Mouse (Mus musculus) kidney, postnatal 4 days (tissue): ENCODE measurements around the gene Muc3a.

Experiments used
- DNase-seq, 2 experiments: peaks; one replicate each; pipeline ENCODE4 v3.0.0; 2021; ENCODE audit warnings: mixed read lengths in 2 of 2

Muc3a gene

GRCm38 (mm10) chr5:137212289-137212688 lies at the start of gene Muc3a:
TSS of gene Muc3a (minus strand) at chr5:137212389.
- DNase-seq: no peak

GRCm38 (mm10) chr5:137211114-137211829 lies 917 bp downstream of the Muc3a start:
- DNase-seq: peak; percentile 52 to 69

GRCm38 (mm10) chr5:137210689-137211088 lies 1.5 kb downstream of the Muc3a start:
- no peak for DNase-seq

GRCm38 (mm10) chr5:137205301-137205700 lies 6.9 kb downstream of the Muc3a start:
- no peak for DNase-seq

GRCm38 (mm10) chr5:137194488-137195120 lies 17.6 kb downstream of the Muc3a start:
- no peak for DNase-seq

GRCm38 (mm10) chr5:137193279-137193952 lies 18.8 kb downstream of the Muc3a start:
- DNase-seq: no peak

- peak; percentile 16 to 31 for DNase-seq
These were observed 22.9 kb downstream of the Muc3a start for GRCm38 (mm10) chr5:137189326-137189725.

- DNase-seq: no peak
These were observed 26.8 kb downstream of the Muc3a start for GRCm38 (mm10) chr5:137185362-137185761.

GRCm38 (mm10) chr5:137179646-137180374 lies 32.4 kb downstream of the Muc3a start:
- DNase-seq: no peak

- DNase-seq: no peak
These were observed 38.2 kb downstream of the Muc3a start for GRCm38 (mm10) chr5:137173967-137174366.

GRCm38 (mm10) chr5:137172591-137172990 lies 39.6 kb downstream of the Muc3a start:
- DNase-seq: no peak

- peak in 1 of 2 experiments; percentile 16 for DNase-seq
These were observed 40.7 kb downstream of the Muc3a start for GRCm38 (mm10) chr5:137171478-137171877.

- peak in 1 of 2 experiments; percentile 19 for DNase-seq
These were observed 41.3 kb downstream of the Muc3a start for GRCm38 (mm10) chr5:137170836-137171380.

GRCm38 (mm10) chr5:137167539-137167938 lies 44.6 kb downstream of the Muc3a start:
- no peak for DNase-seq

GRCm38 (mm10) chr5:137166012-137166411 lies 46.2 kb downstream of the Muc3a start:
- DNase-seq: no peak

- no peak for DNase-seq
These were observed 50.3 kb downstream of the Muc3a start for GRCm38 (mm10) chr5:137161853-137162252.

- peak; percentile 69 to 71 for DNase-seq
These were observed 52.7 kb downstream of the Muc3a start for GRCm38 (mm10) chr5:137159461-137159860.
